Mouse (Mus musculus) liver, embryonic 14.5 days (tissue): Measurements from ENCODE around the gene B230104I21Rik. TPM values are rescaled to one million over a fixed set of nuclear protein-coding genes. Genes with fewer than 3 reads are reported as not detected.

ENCODE experiments used
- ATAC-seq: fragments of 200-750 bp; cut with Nextera tagmentation; 2 replicates; pipeline ENCODE4 v1.8.0; 2017; ENCODE audit warnings: moderate number of reproducible peaks, mild to moderate bottlenecking, moderate library complexity; ENCODE audit not compliant: insufficient read depth
- DNase-seq, 3 experiments: peaks; one replicate each; pipeline ENCODE4 v3.0.0-alpha.2; 2012 to 2013; ENCODE audit warnings: low read depth in 3 of 3, low spot score in 3 of 3
- H3K27ac ChIP-seq: fragments of 300-500 bp; sonication (generic); 2 replicates; pipeline ENCODE4 v1.5.1; 2014; ENCODE audit warnings: moderate library complexity, mild to moderate bottlenecking, control low read depth, inconsistent platforms
- H3K27me3 ChIP-seq: fragments of 300-500 bp; sonication (generic); 2 replicates; pipeline ENCODE4 v1.6.1; 2014; ENCODE audit warnings: mild to moderate bottlenecking, low read length, moderate library complexity; ENCODE audit not compliant: control insufficient read depth, insufficient read depth
- H3K36me3 ChIP-seq: fragments of 300-500 bp; sonication (generic); replicated peaks from 2 replicates; pipeline ENCODE4 v1.6.1; 2014; ENCODE audit warnings: low read depth; ENCODE audit not compliant: control insufficient read depth, insufficient read depth
- H3K4me1 ChIP-seq, 2 experiments: fragments of 200-500 bp in 1 of 2; fragments of 300-500 bp in 1 of 2; sonication (generic) in 1 of 2; replicated peaks; 2 replicates each; pipeline ENCODE4 v1.6.1; 2012 to 2014; ENCODE audit warnings: antibody characterized with exemption in 1 of 2, inconsistent platforms in 1 of 2, low read length in 1 of 2; ENCODE audit not compliant: control insufficient read depth in 2 of 2, insufficient read depth in 2 of 2
- H3K4me2 ChIP-seq: fragments of 300-500 bp; sonication (generic); 2 replicates; pipeline ENCODE4 v1.6.1; 2014; ENCODE audit warnings: low read depth, mild to moderate bottlenecking, control low read depth, moderate library complexity
- H3K4me3 ChIP-seq, 2 experiments: fragments of 200-500 bp in 1 of 2; fragments of 300-500 bp in 1 of 2; sonication (generic) in 1 of 2; 2 replicates each; pipeline ENCODE4 v1.5.1; 2012 to 2014; ENCODE audit warnings: low read depth in 2 of 2, low read length in 2 of 2, mild to moderate bottlenecking in 2 of 2, control low read depth in 1 of 2, inconsistent platforms in 1 of 2, moderate library complexity in 1 of 2; ENCODE audit not compliant: insufficient read depth in 1 of 2
- H3K9ac ChIP-seq: fragments of 300-500 bp; sonication (generic); replicated peaks from 2 replicates; pipeline ENCODE4 v1.6.1; 2014; ENCODE audit warnings: mild to moderate bottlenecking, control low read depth, moderate library complexity
- H3K9me3 ChIP-seq: fragments of 300-500 bp; sonication (generic); 2 replicates; pipeline ENCODE4 v1.6.1; 2016; ENCODE audit warnings: low read length, mixed read lengths; ENCODE audit not compliant: control insufficient read depth
- CTCF ChIP-seq: IDR thresholded peaks from 2 replicates; pipeline ENCODE4 v1.5.1; 2016; ENCODE audit warnings: antibody characterized with exemption, low read depth, control low read depth
- EP300 ChIP-seq: IDR thresholded peaks from 2 replicates; pipeline ENCODE4 v1.6.1; 2016; ENCODE audit warnings: antibody characterized with exemption, low read depth
- WGBS: fragments of 180-500 bp; shearing (Covaris S2); extraction: QIAGEN DNeasy Blood & Tissue Kit; methylation state at CpG from one replicate; pipeline ENCODE4 v1.1.7; 2014; ENCODE audit not compliant: insufficient replicate concordance; 5-methylcytosine and 5-hydroxymethylcytosine counted together
- polyA plus RNA-seq, 2 experiments: library from polyadenylated mRNA; depleted of rRNA in 1 of 2; stranded (reverse) in 1 of 2; unstranded in 1 of 2; fragments of >200 nt; fragmentation: Nextera tagmentation in 1 of 2; extraction: Ambion mirVana in 1 of 2; gene quantifications; 2 replicates each; pipeline versions ENCODE4 v1.2.1 to v1.2.3; 2012 to 2014

B230104I21Rik gene
- polyA plus RNA-seq, 2 experiments = not detected

DNA sequence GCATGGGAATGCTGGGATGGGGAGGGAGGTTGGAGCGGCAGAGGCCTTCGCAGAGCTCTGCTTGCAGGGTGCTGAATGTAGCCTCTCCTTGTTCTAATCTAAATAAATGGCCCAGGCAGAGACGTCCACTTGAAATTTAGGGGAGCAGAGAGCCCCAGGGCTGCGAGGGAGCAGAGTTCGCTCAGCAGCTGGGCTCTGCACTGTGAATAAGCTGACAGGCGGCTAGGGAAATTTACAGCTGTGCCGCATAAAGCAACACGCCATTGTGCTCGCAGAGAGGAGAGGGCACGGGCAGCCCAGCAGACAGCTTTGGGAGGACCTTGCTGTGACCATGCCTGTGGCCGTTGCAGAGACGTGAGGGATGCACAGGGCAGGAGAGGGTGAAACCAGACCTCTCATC, 4.7 kb upstream of the B230104I21Rik start:
- peaks cover 0 to 2% of the 10 kb centered on the region in 2 experiments; a peak in 1 of 4 replicates for H3K4me1 ChIP-seq
- WGBS = 66% methylated on average over 12 of the region's 12 CpGs
- no peak overlapping the region for H3K4me3 ChIP-seq
- DNase-seq (no peak), ATAC-seq (no peak)
- no peak for TF ChIP-seq EP300
- TF ChIP-seq CTCF = no peak
- H3K9me3 ChIP-seq = no peaks in the 10 kb centered on the region
- H3K27ac ChIP-seq = no peak overlapping the region
- H3K4me2 ChIP-seq = no peak overlapping the region
- H3K36me3 ChIP-seq = no peaks in the 10 kb centered on the region
- no peaks in the 10 kb centered on the region for H3K27me3 ChIP-seq
- H3K9ac ChIP-seq = no peak overlapping the region

DNA sequence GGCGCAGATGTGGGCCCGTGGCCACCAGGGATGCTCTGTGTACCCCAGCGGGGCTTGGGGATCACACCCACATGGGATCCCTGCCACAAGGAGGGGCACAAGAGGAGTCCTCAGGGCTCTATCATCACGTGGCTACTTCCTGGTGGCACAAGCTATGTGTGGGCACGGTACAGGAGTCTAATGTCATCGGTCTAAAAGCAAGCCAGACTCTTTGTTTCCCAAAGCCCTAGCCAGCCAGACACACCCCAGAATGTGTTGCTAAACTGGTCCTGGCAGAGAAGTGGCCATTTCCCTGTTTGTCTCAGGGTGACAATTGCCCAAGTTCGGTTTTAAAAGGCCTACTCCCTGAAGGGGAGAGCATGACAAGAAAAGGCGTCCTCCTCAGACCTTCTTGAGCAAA, 2.6 kb upstream of the B230104I21Rik start:
- no peak overlapping the region for H3K4me2 ChIP-seq
- no peaks in the 10 kb centered on the region for H3K9me3 ChIP-seq
- no peak overlapping the region for H3K27ac ChIP-seq
- H3K4me1 ChIP-seq = peaks cover 0 to 2% of the 10 kb centered on the region in 2 experiments; a peak in 1 of 4 replicates
- H3K27me3 ChIP-seq = no peaks in the 10 kb centered on the region
- ATAC-seq = no peak
- TF ChIP-seq CTCF (no peak), EP300 (no peak)
- H3K9ac ChIP-seq = no peak overlapping the region
- DNase-seq = no peak
- no peaks in the 10 kb centered on the region for H3K36me3 ChIP-seq
- H3K4me3 ChIP-seq = no peak overlapping the region
- 66% methylated on average over 8 of the region's 8 CpGs for WGBS

DNA sequence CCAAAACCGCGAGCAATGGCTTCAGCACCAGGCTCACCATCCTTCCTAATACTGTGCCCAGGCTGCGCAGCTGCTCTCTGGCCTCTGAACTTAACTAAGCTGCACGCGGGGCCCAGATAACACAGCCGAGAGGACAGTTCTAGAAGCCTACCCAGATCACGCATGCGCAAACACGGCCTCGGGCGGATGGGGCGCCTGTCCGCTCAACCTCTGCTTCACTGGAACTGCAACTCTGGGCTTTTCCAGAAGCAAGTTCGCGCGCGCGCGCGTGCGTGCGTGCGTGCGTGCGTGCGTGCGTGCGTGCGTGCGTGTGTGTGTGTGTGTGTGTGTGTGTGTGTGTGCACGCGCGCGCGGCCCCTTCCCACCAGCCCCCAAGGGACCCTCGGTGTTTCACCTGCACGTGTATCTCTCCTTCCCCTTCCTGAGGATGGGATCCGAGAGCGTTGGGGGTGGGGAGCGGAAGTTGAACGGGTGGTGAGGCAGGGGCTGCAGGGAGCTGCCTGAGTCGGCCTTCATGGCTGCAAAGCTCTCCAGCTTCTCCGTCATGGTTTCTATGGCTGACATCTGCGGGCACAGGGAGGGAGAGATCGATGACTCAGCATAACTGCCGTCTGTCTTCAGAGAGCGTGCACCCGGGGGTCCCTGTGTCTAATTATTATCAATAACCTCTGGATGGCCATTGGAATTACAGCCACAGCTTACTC, 1.1 kb upstream of the B230104I21Rik start:
- whole genome bisulfite sequencing = 49% methylated on average over 48 of the region's 48 CpGs
- Histone ChIP-seq H3K4me3 (peak overlapping the region; percentile 23 to 40; a peak in 2 of 4 replicates), H3K4me1 (no peaks in the 10 kb centered on the region; a peak in 1 of 4 replicates), H3K27ac (no peak overlapping the region), H3K36me3 (no peaks in the 10 kb centered on the region), H3K27me3 (no peaks in the 10 kb centered on the region), H3K9ac (no peak overlapping the region), H3K9me3 (no peaks in the 10 kb centered on the region), H3K4me2 (peak overlapping the region; percentile 40)
- DNase-seq = peak; percentile 15 to 49 (median 44)
- peak; percentile 70 for ATAC-seq
- TF ChIP-seq CTCF (no peak), EP300 (no peak)

GRCm38 (mm10) chr4:154336650-154337049, 723 bp downstream of the B230104I21Rik start:
- H3K9me3 ChIP-seq = no peaks in the 10 kb centered on the region
- 42% methylated on average over 10 of the region's 10 CpGs for WGBS
- H3K27me3 ChIP-seq = no peaks in the 10 kb centered on the region
- H3K36me3 ChIP-seq = no peaks in the 10 kb centered on the region
- no peak overlapping the region for H3K9ac ChIP-seq
- DNase-seq (no peak), ATAC-seq (no peak)
- no peak overlapping the region for H3K4me3 ChIP-seq
- no peak overlapping the region for H3K4me2 ChIP-seq
- no peak overlapping the region for H3K27ac ChIP-seq
- H3K4me1 ChIP-seq = no peaks in the 10 kb centered on the region; a peak in 1 of 4 replicates
- no peak for TF ChIP-seq CTCF
- no peak for TF ChIP-seq EP300

GRCm38 (mm10) chr4:154346731-154347522, 11.0 kb downstream of the B230104I21Rik start:
- TF ChIP-seq CTCF (no peak), EP300 (no peak)
- Histone ChIP-seq H3K4me2 (no peak overlapping the region), H3K9me3 (no peaks in the 10 kb centered on the region), H3K4me1 (no peaks in the 10 kb centered on the region), H3K27ac (no peak overlapping the region), H3K27me3 (no peaks in the 10 kb centered on the region), H3K36me3 (no peaks in the 10 kb centered on the region), H3K4me3 (no peak overlapping the region), H3K9ac (no peak overlapping the region)
- ATAC-seq (no peak), DNase-seq (no peak)
- 57% methylated on average over 19 of the region's 19 CpGs for WGBS
